Mouse (Mus musculus) liver, embryonic 14.5 days (tissue): Measurements from ENCODE around the gene Atg7.

Experiments used
- CTCF ChIP-seq: IDR thresholded peaks from 2 replicates; pipeline ENCODE4 v1.5.1; 2016; ENCODE audit warnings: antibody characterized with exemption, low read depth, control low read depth
- EP300 ChIP-seq: IDR thresholded peaks from 2 replicates; pipeline ENCODE4 v1.6.1; 2016; ENCODE audit warnings: antibody characterized with exemption, low read depth

- TF ChIP-seq CTCF, result no peak
- TF ChIP-seq EP300, result no peak
Measured at GRCm38 (mm10) chr6:114715289-114716030, 72.6 kb downstream of the Atg7 start.
